Mouse (Mus musculus) MEL (cell line): ENCODE results near the gene Larp7. TPM values are rescaled to one million over a fixed set of nuclear protein-coding genes. Genes with fewer than 3 reads are reported as not detected.

Experiments used
- DNase-seq: peaks from one replicate; pipeline ENCODE4 v3.0.0; 2011; ENCODE audit warnings: low read depth, low spot score
- H3K27ac ChIP-seq: 2 replicates; pipeline ENCODE4 v1.5.1; 2012; ENCODE audit warnings: low read depth, mild to moderate bottlenecking, control low read depth, low read length, moderate library complexity; ENCODE audit not compliant: control insufficient read depth
- H3K27me3 ChIP-seq, 2 experiments: fragments of 150-350 bp in 1 of 2; sonication (generic) in 1 of 2; 2 replicates each; pipeline ENCODE4 v1.6.1; 2012; ENCODE audit warnings: low read length in 2 of 2, mild to moderate bottlenecking in 2 of 2, improper control_type of control experiment in 1 of 2, moderate library complexity in 1 of 2; ENCODE audit not compliant: insufficient read depth in 2 of 2, control insufficient read depth in 1 of 2
- H3K36me3 ChIP-seq, 2 experiments: 2 replicates each; pipeline ENCODE4 v1.6.1; 2012 to 2014; ENCODE audit warnings: low read length in 2 of 2, improper control_type of control experiment in 1 of 2, inconsistent platforms in 1 of 2, mild to moderate bottlenecking in 1 of 2; ENCODE audit not compliant: insufficient read depth in 2 of 2, control insufficient read depth in 1 of 2
- H3K4me1 ChIP-seq, 2 experiments: fragments of 150-350 bp in 1 of 2; sonication (generic) in 1 of 2; 2 replicates each; pipeline ENCODE4 v1.6.1; 2012; ENCODE audit warnings: low read length in 2 of 2, improper control_type of control experiment in 1 of 2, mild to moderate bottlenecking in 1 of 2; ENCODE audit not compliant: insufficient read depth in 2 of 2, control insufficient read depth in 1 of 2
- H3K4me3 ChIP-seq, 2 experiments: fragments of 150-350 bp in 1 of 2; sonication (generic) in 1 of 2; 2 replicates each; pipeline ENCODE4 v1.5.1; 2012; ENCODE audit warnings: low read depth in 2 of 2, low read length in 2 of 2, mild to moderate bottlenecking in 2 of 2, moderate library complexity in 2 of 2, control low read depth in 1 of 2, improper control_type of control experiment in 1 of 2; ENCODE audit not compliant: control insufficient read depth in 1 of 2, insufficient read depth in 1 of 2
- H3K79me2 ChIP-seq: 2 replicates; pipeline ENCODE4 v1.6.1; 2012; ENCODE audit warnings: mild to moderate bottlenecking, low read length, moderate library complexity; ENCODE audit not compliant: control insufficient read depth, poor library complexity, insufficient read depth
- H3K9ac ChIP-seq: 2 replicates; pipeline ENCODE4 v1.6.1; 2012; ENCODE audit warnings: low read depth, mild to moderate bottlenecking, control low read depth, low read length, moderate library complexity; ENCODE audit not compliant: control insufficient read depth, poor library complexity, severe bottlenecking
- H3K9me3 ChIP-seq: fragments of 150-350 bp; sonication (generic); replicated peaks from 2 replicates; pipeline ENCODE4 v1.6.1; 2012; ENCODE audit warnings: mild to moderate bottlenecking, low read length, improper control_type of control experiment, moderate library complexity; ENCODE audit not compliant: insufficient read depth
- BHLHE40 ChIP-seq: IDR thresholded peaks from 2 replicates; pipeline ENCODE4 v1.6.1; 2012; ENCODE audit warnings: low read depth, mild to moderate bottlenecking, inconsistent platforms, low read length, improper control_type of control experiment, borderline replicate concordance
- CTCF ChIP-seq, 3 experiments: IDR thresholded peaks in 2 of 3; conservative IDR thresholded peaks in 1 of 3; 2 replicates each; pipeline ENCODE4 v1.5.1; 2011 to 2012; ENCODE audit warnings: low read length in 3 of 3, low read depth in 2 of 3, mild to moderate bottlenecking in 2 of 3, improper control_type of control experiment in 1 of 3, inconsistent platforms in 1 of 3, mixed read lengths in 1 of 3, moderate library complexity in 1 of 3; ENCODE audit not compliant: control insufficient read depth in 1 of 3, insufficient read depth in 1 of 3, poor library complexity in 1 of 3, severe bottlenecking in 1 of 3
- EP300 ChIP-seq, 2 experiments: IDR thresholded peaks; 2 replicates each; pipeline ENCODE4 v1.6.1; 2011; ENCODE audit warnings: improper control_type of control experiment in 2 of 2, low read length in 2 of 2, low read depth in 1 of 2, mild to moderate bottlenecking in 1 of 2
- GABPA ChIP-seq: IDR thresholded peaks from 2 replicates; pipeline ENCODE4 v1.6.1; 2012; ENCODE audit warnings: low read depth, mild to moderate bottlenecking, inconsistent platforms, low read length, improper control_type of control experiment, moderate library complexity
- GATA1 ChIP-seq: IDR thresholded peaks from 2 replicates; pipeline ENCODE4 v1.6.1; 2011; ENCODE audit warnings: low read depth, low read length, improper control_type of control experiment
- HCFC1 ChIP-seq: IDR thresholded peaks from 2 replicates; pipeline ENCODE4 v1.6.1; 2012; ENCODE audit warnings: low read depth, mild to moderate bottlenecking, inconsistent platforms, low read length, improper control_type of control experiment, moderate library complexity
- JUND ChIP-seq: IDR thresholded peaks from 2 replicates; pipeline ENCODE4 v1.6.1; 2011; ENCODE audit warnings: low read depth, mild to moderate bottlenecking, improper control_type of control experiment, low read length
- MAX ChIP-seq: IDR thresholded peaks from 2 replicates; pipeline ENCODE4 v1.6.1; 2011; ENCODE audit warnings: low read length, improper control_type of control experiment
- MXI1 ChIP-seq: IDR thresholded peaks from 2 replicates; pipeline ENCODE4 v1.6.1; 2011; ENCODE audit warnings: mild to moderate bottlenecking, low read depth, low read length, improper control_type of control experiment
- MYC ChIP-seq: IDR thresholded peaks from 2 replicates; pipeline ENCODE4 v1.6.1; 2011; ENCODE audit warnings: low read depth, mild to moderate bottlenecking, low read length, improper control_type of control experiment, moderate library complexity
- NRF1 ChIP-seq: IDR thresholded peaks from 2 replicates; pipeline ENCODE4 v1.6.1; 2014; ENCODE audit warnings: low read depth, mild to moderate bottlenecking, inconsistent platforms, low read length, improper control_type of control experiment, moderate library complexity; ENCODE audit not compliant: poor library complexity, insufficient read depth, severe bottlenecking
- POLR2A ChIP-seq, 2 experiments: IDR thresholded peaks; 2 replicates each; pipeline ENCODE4 v1.6.1; 2011 to 2012; ENCODE audit warnings: low read length in 2 of 2, mild to moderate bottlenecking in 2 of 2, control low read depth in 1 of 2, improper control_type of control experiment in 1 of 2, low read depth in 1 of 2, moderate library complexity in 1 of 2; ENCODE audit not compliant: control insufficient read depth in 1 of 2, insufficient read depth in 1 of 2, poor library complexity in 1 of 2
- POLR2AphosphoS2 ChIP-seq: IDR thresholded peaks from 2 replicates; pipeline ENCODE4 v1.6.1; 2011; ENCODE audit warnings: low read length, improper control_type of control experiment
- POLR2AphosphoS5 ChIP-seq: IDR thresholded peaks from 2 replicates; pipeline ENCODE4 v1.6.1; 2012; ENCODE audit warnings: low read depth, borderline replicate concordance, mild to moderate bottlenecking, inconsistent platforms, low read length, moderate library complexity, mixed read lengths
- RAD21 ChIP-seq: IDR thresholded peaks from 2 replicates; pipeline ENCODE4 v1.6.1; 2011; ENCODE audit warnings: mild to moderate bottlenecking, low read depth, low read length, improper control_type of control experiment
- SIN3A ChIP-seq: IDR thresholded peaks from 2 replicates; pipeline ENCODE4 v1.6.1; 2012; ENCODE audit warnings: low read length, improper control_type of control experiment, inconsistent platforms
- SMC3 ChIP-seq: IDR thresholded peaks from 2 replicates; pipeline ENCODE4 v1.6.1; 2011; ENCODE audit warnings: low read depth, low read length, improper control_type of control experiment
- UBTF ChIP-seq: IDR thresholded peaks from 2 replicates; pipeline ENCODE4 v1.6.1; 2012; ENCODE audit warnings: low read depth, mild to moderate bottlenecking, inconsistent platforms, low read length, improper control_type of control experiment, moderate library complexity, borderline replicate concordance; ENCODE audit not compliant: insufficient read depth
- USF1 ChIP-seq: IDR thresholded peaks from 2 replicates; pipeline ENCODE4 v1.6.1; 2014; ENCODE audit warnings: low read depth, mild to moderate bottlenecking, inconsistent platforms, low read length, improper control_type of control experiment, moderate library complexity
- USF2 ChIP-seq, 2 experiments: IDR thresholded peaks; 2 replicates each; pipeline ENCODE4 v1.6.1; 2011 to 2012; ENCODE audit warnings: improper control_type of control experiment in 2 of 2, low read length in 2 of 2, borderline replicate concordance in 1 of 2, inconsistent platforms in 1 of 2, low read depth in 1 of 2, mild to moderate bottlenecking in 1 of 2; ENCODE audit not compliant: insufficient read depth in 1 of 2
- ZC3H11A ChIP-seq: IDR thresholded peaks from 2 replicates; pipeline ENCODE4 v1.6.1; 2012; ENCODE audit warnings: low read depth, mild to moderate bottlenecking, inconsistent platforms, low read length, improper control_type of control experiment
- ZKSCAN1 ChIP-seq: IDR thresholded peaks from 2 replicates; pipeline ENCODE4 v1.6.1; 2012; ENCODE audit warnings: low read depth, mild to moderate bottlenecking, inconsistent platforms, low read length, improper control_type of control experiment, moderate library complexity
- ZMIZ1 ChIP-seq: IDR thresholded peaks from 2 replicates; pipeline ENCODE4 v1.6.1; 2012; ENCODE audit warnings: low read depth, mild to moderate bottlenecking, inconsistent platforms, low read length, improper control_type of control experiment, moderate library complexity
- ZNF384 ChIP-seq: IDR thresholded peaks from 2 replicates; pipeline ENCODE4 v1.6.1; 2012; ENCODE audit warnings: low read depth, mild to moderate bottlenecking, inconsistent platforms, low read length, improper control_type of control experiment
- polyA plus RNA-seq, 2 experiments: library from polyadenylated mRNA; stranded (reverse) in 1 of 2; unstranded in 1 of 2; fragments of >175 nt in 1 of 2; fragments of >200 nt in 1 of 2; gene quantifications; 2 replicates each; pipeline versions ENCODE4 v1.2.1 to v1.2.4; 2012; ENCODE audit warnings: low replicate concordance in 2 of 2, low read depth in 1 of 2; ENCODE audit not compliant: insufficient read length in 2 of 2, insufficient read depth in 1 of 2, missing spikeins in 1 of 2
- total RNA-seq: library from RNA; depleted of rRNA; stranded (reverse); fragments of 300-350 nt; gene quantifications from 2 replicates; pipeline ENCODE4 v1.2.3, GENCODE M21; 2012

The Larp7 gene
- total and polyA plus RNA-seq, 3 experiments, result 50.5 to 252 (median 61.3) TPM

DNA sequence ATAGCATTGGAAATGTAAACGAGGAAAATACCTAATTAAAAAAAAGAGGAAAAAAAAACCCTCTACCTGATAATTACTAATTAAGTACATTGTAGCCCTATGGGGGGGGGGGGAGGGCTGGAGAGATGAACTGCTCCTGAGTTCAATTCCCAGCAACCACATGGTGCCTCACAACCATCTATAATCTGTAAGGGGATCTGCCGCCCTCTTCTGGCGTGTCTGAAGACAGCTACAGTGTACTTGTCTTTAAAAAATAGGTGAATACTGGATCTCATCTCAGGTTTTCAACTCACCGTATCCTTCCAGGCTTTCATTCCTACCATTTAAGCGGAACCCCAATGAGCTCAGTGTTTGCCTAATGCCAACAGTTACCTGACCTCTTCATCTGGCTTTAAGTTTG is 5.3 kb downstream of the Larp7 start (continued):
- TF ChIP-seq ZKSCAN1, result no peak
- no peak for TF ChIP-seq GABPA
- TF ChIP-seq POLR2AphosphoS2, result no peak
- peak; percentile 80 for TF ChIP-seq ZC3H11A
- TF ChIP-seq JUND, result no peak
- TF ChIP-seq CTCF (IDR thresholded peaks at IDR 0.05 in 2 of 3, conservative IDR thresholded peaks at IDR 0.05 in 1 of 3; ENCODE audit: control insufficient read depth in 1 of 3, insufficient read depth in 1 of 3, low read depth in 2 of 3, low read length in 3 of 3, poor library complexity in 1 of 3, severe bottlenecking in 1 of 3), result peak; percentile 44 to 72 (median 51); a peak in 5 of 6 replicates
- TF ChIP-seq SMC3, result peak; percentile 77
- no peak for TF ChIP-seq USF2 (IDR thresholded peaks at IDR 0.05; ENCODE audit: borderline replicate concordance in 1 of 2, insufficient read depth in 1 of 2, low read depth in 1 of 2, low read length in 2 of 2)
- TF ChIP-seq HCFC1, result no peak
- TF ChIP-seq GATA1, result no peak
- no peak for TF ChIP-seq EP300 (IDR thresholded peaks at IDR 0.05; ENCODE audit: low read depth in 1 of 2, low read length in 2 of 2)
- no peak for TF ChIP-seq SIN3A
- no peak for TF ChIP-seq POLR2A (IDR thresholded peaks at IDR 0.05; ENCODE audit: control insufficient read depth in 1 of 2, insufficient read depth in 1 of 2, low read depth in 1 of 2, low read length in 2 of 2, poor library complexity in 1 of 2)
- no peak for TF ChIP-seq ZNF384
- TF ChIP-seq MXI1, result no peak
- TF ChIP-seq NRF1, result no peak
- TF ChIP-seq USF1, result no peak

GRCm38 (mm10) chr3:127544610-127545121 is 8.5 kb downstream of the Larp7 start:
- H3K9ac ChIP-seq, result no peak overlapping the region
- no peak for TF ChIP-seq NRF1
- TF ChIP-seq MXI1, result no peak
- no peak for TF ChIP-seq POLR2AphosphoS5
- TF ChIP-seq SMC3, result no peak
- no peak for TF ChIP-seq USF1
- TF ChIP-seq, all 39 proteins: peak for 0
- H3K27ac ChIP-seq, result no peak overlapping the region
- no peaks in the 10 kb centered on the region for H3K9me3 ChIP-seq
- no peaks in the 10 kb centered on the region for H3K4me1 ChIP-seq
- no peaks in the 10 kb centered on the region for H3K79me2 ChIP-seq
- no peak for DNase-seq
- no peak overlapping the region for H3K4me3 ChIP-seq
- peaks cover 0 to 5% of the 10 kb centered on the region in 2 experiments; a peak in 2 of 4 replicates for H3K36me3 ChIP-seq
- H3K27me3 ChIP-seq, result no peaks in the 10 kb centered on the region

- peaks cover 0 to 5% of the 10 kb centered on the region in 2 experiments; a peak in 2 of 4 replicates for H3K36me3 ChIP-seq
Measured at GRCm38 (mm10) chr3:127543976-127544375, 9.2 kb downstream of the Larp7 start.

More at GRCm38 (mm10) chr3:127543976-127544375, 9.2 kb downstream of the Larp7 start:
- Histone ChIP-seq H3K9me3 (no peaks in the 10 kb centered on the region), H3K4me1 (no peaks in the 10 kb centered on the region), H3K4me3 (no peak overlapping the region), H3K9ac (no peak overlapping the region), H3K27ac (no peak overlapping the region), H3K79me2 (no peaks in the 10 kb centered on the region), H3K27me3 (no peaks in the 10 kb centered on the region)
- no peak for DNase-seq
- TF ChIP-seq ZC3H11A, result no peak
- TF ChIP-seq MYC, result no peak
- TF ChIP-seq EP300 (IDR thresholded peaks at IDR 0.05; ENCODE audit: low read depth in 1 of 2, low read length in 2 of 2), result no peak
- no peak for TF ChIP-seq MAX
- no peak for TF ChIP-seq USF1
- TF ChIP-seq POLR2AphosphoS2, result no peak
- no peak for TF ChIP-seq RAD21
- no peak for TF ChIP-seq JUND
- no peak for TF ChIP-seq UBTF
- no peak for TF ChIP-seq ZMIZ1
- no peak for TF ChIP-seq ZNF384
- no peak for TF ChIP-seq SIN3A
- TF ChIP-seq BHLHE40, result no peak
